22 mouse cellular contexts compared by ENCODE assay signal in the genomic region with DNA sequence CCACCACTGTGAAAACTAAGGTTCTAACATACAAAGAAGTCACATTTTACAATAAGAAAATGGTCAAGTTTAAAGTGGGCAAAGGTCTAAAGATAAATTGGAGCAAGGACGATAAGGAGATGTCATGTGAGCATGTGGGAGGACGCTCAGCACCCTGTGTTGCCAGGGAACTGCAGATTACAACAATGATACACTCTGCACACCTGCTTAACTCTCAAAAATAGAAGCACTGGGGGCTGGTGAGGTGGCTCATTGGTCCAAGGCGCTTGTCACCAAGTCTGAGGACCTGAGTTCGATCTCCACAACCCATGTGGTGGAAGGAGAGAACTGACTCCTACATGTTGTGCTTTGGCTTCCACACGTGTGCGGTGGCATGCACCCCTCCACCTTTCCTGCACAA. TPM values are rescaled to one million over a fixed set of nuclear protein-coding genes. Genes with fewer than 3 reads are reported as not detected.
A peak's percentile ranks its signal among the peaks of the same experiment; 100 is the strongest.
DNase-seq lines count a peak whose midpoint lies in the region; ATAC-seq and TF ChIP-seq lines count a peak whose summit lies in the region.
"Had no signal": no experiment of that assay in that cellular context is flagged by ENCODE, and none has a peak within 500 bp of the region (broad histone marks: within the 10 kb centered on the region; RNA-seq: fewer than 3 reads in every experiment).

No protein-coding gene starts in this region.

- ATAC-seq in heart, embryonic 11.5 days (replicated peaks; ENCODE audit: insufficient number of reproducible peaks, low FRiP score, low TSS enrichment): no peak
- ATAC-seq in intestine, embryonic 15.5 days: peak; percentile 89
- peak; percentile 84 for ATAC-seq in intestine, postnatal 0 days
- ATAC-seq in forebrain, embryonic 15.5 days (replicated peaks): no peak
- ATAC-seq: forebrain, embryonic 13.5 days; forebrain, embryonic 16.5 days had no signal

- H3K36me3 ChIP-seq in heart, embryonic 10.5 days: no peaks in the 10 kb centered on the region
- H3K36me3 ChIP-seq in heart, embryonic 11.5 days (ENCODE audit: control insufficient read depth, insufficient read depth, low read length): no peaks in the 10 kb centered on the region
- no peaks in the 10 kb centered on the region for H3K36me3 ChIP-seq in intestine, embryonic 15.5 days
- H3K36me3 ChIP-seq in intestine, postnatal 0 days (ENCODE audit: control insufficient read depth, insufficient read depth): no peaks in the 10 kb centered on the region
- H3K36me3 ChIP-seq in forebrain, embryonic 15.5 days: no peaks in the 10 kb centered on the region
- H3K36me3 ChIP-seq: embryonic facial prominence, embryonic 10.5 days; embryonic facial prominence, embryonic 12.5 days had no signal

- no peak overlapping the region for H3K27ac ChIP-seq in heart, embryonic 10.5 days
- no peak overlapping the region for H3K27ac ChIP-seq in heart, embryonic 11.5 days (ENCODE audit: low read depth, low read length)
- no peak overlapping the region for H3K27ac ChIP-seq in intestine, embryonic 15.5 days
- H3K27ac ChIP-seq in intestine, postnatal 0 days (ENCODE audit: low read depth, low read length): no peak overlapping the region; the same call in 1 of the 2 replicates
- no peak overlapping the region for H3K27ac ChIP-seq in forebrain, embryonic 15.5 days (replicated peaks)
- H3K27ac ChIP-seq: embryonic facial prominence, embryonic 10.5 days; embryonic facial prominence, embryonic 12.5 days; forebrain, embryonic 13.5 days had no signal

- H3K9me3 ChIP-seq in heart, embryonic 10.5 days: no peaks in the 10 kb centered on the region
- no peaks in the 10 kb centered on the region for H3K9me3 ChIP-seq in heart, embryonic 11.5 days (replicated peaks; ENCODE audit: control insufficient read depth, low read length)
- no peaks in the 10 kb centered on the region for H3K9me3 ChIP-seq in intestine, embryonic 15.5 days
- no peaks in the 10 kb centered on the region for H3K9me3 ChIP-seq in intestine, postnatal 0 days (ENCODE audit: control insufficient read depth)
- no peaks in the 10 kb centered on the region for H3K9me3 ChIP-seq in forebrain, embryonic 15.5 days
- H3K9me3 ChIP-seq: embryonic facial prominence, embryonic 10.5 days; embryonic facial prominence, embryonic 12.5 days; forebrain, embryonic 13.5 days had no signal

- no peaks in the 10 kb centered on the region for H3K27me3 ChIP-seq in heart, embryonic 10.5 days (ENCODE audit: insufficient read depth, poor library complexity, severe bottlenecking)
- H3K27me3 ChIP-seq in heart, embryonic 11.5 days (ENCODE audit: control insufficient read depth, insufficient read depth, low read length): 0 out of 2 replicates have a peak, but pooled peaks cover 2% of the 10 kb centered on the region
- no peaks in the 10 kb centered on the region for H3K27me3 ChIP-seq in intestine, embryonic 15.5 days (replicated peaks)
- no peaks in the 10 kb centered on the region for H3K27me3 ChIP-seq in intestine, postnatal 0 days (replicated peaks; ENCODE audit: control insufficient read depth, insufficient read depth, low read length)
- H3K27me3 ChIP-seq in forebrain, embryonic 15.5 days: no peaks in the 10 kb centered on the region
- H3K27me3 ChIP-seq: embryonic facial prominence, embryonic 12.5 days; forebrain, embryonic 13.5 days had no signal

- no peak overlapping the region for H3K9ac ChIP-seq in heart, embryonic 11.5 days (ENCODE audit: low read depth, low read length)
- H3K9ac ChIP-seq in intestine, embryonic 15.5 days: no peak overlapping the region
- no peak overlapping the region for H3K9ac ChIP-seq in intestine, postnatal 0 days (ENCODE audit: low read depth, low read length)
- no peak overlapping the region for H3K9ac ChIP-seq in forebrain, embryonic 15.5 days (replicated peaks)
- H3K9ac ChIP-seq: embryonic facial prominence, embryonic 12.5 days; forebrain, embryonic 13.5 days had no signal

- no peak for TF ChIP-seq CTCF in intestine, postnatal 0 days (IDR thresholded peaks at IDR 0.05; ENCODE audit: low read depth)

- no peaks in the 10 kb centered on the region for H3K4me1 ChIP-seq in heart, embryonic 10.5 days
- no peaks in the 10 kb centered on the region for H3K4me1 ChIP-seq in heart, embryonic 11.5 days (ENCODE audit: control insufficient read depth, insufficient read depth, low read length)
- H3K4me1 ChIP-seq in intestine, embryonic 15.5 days (replicated peaks): no peaks in the 10 kb centered on the region
- H3K4me1 ChIP-seq in intestine, postnatal 0 days (replicated peaks; ENCODE audit: control insufficient read depth, insufficient read depth, low read length): 0 out of 2 replicates have a peak, but pooled peaks cover 5% of the 10 kb centered on the region
- H3K4me1 ChIP-seq in forebrain, embryonic 15.5 days: no peaks in the 10 kb centered on the region
- H3K4me1 ChIP-seq: embryonic facial prominence, embryonic 10.5 days; embryonic facial prominence, embryonic 12.5 days; forebrain, embryonic 13.5 days had no signal

- 76% methylated on average over 6 of the region's 6 CpGs for WGBS in heart, embryonic 10.5 days
- WGBS in heart, embryonic 11.5 days (ENCODE audit: insufficient replicate concordance): 71% methylated on average over 6 of the region's 6 CpGs
- 67% methylated on average over 6 of the region's 6 CpGs for WGBS in intestine, embryonic 15.5 days
- WGBS in intestine, postnatal 0 days: 36% methylated on average over 6 of the region's 6 CpGs
- 93% methylated on average over 6 of the region's 6 CpGs for WGBS in forebrain, embryonic 15.5 days

- no peak overlapping the region for H3K4me2 ChIP-seq in heart, embryonic 11.5 days
- no peak overlapping the region for H3K4me2 ChIP-seq in intestine, embryonic 15.5 days (replicated peaks)
- no peak overlapping the region for H3K4me2 ChIP-seq in intestine, postnatal 0 days (replicated peaks; ENCODE audit: low read depth)
- no peak overlapping the region for H3K4me2 ChIP-seq in forebrain, embryonic 15.5 days (replicated peaks)
- H3K4me2 ChIP-seq: embryonic facial prominence, embryonic 12.5 days; forebrain, embryonic 13.5 days had no signal

- no peak overlapping the region for H3K4me3 ChIP-seq in heart, embryonic 10.5 days
- no peak overlapping the region for H3K4me3 ChIP-seq in heart, embryonic 11.5 days (ENCODE audit: low read depth, low read length)
- no peak overlapping the region for H3K4me3 ChIP-seq in intestine, embryonic 15.5 days (replicated peaks)
- no peak overlapping the region for H3K4me3 ChIP-seq in intestine, postnatal 0 days (ENCODE audit: low read depth, low read length)
- no peak overlapping the region for H3K4me3 ChIP-seq in forebrain, embryonic 15.5 days
- H3K4me3 ChIP-seq: embryonic facial prominence, embryonic 10.5 days; embryonic facial prominence, embryonic 12.5 days; forebrain, embryonic 13.5 days had no signal

- peak; percentile 61 for DNase-seq in heart, embryonic 10.5 days (ENCODE audit: low spot score)
- DNase-seq in adrenal gland, postnatal 25 days: no peak
- no peak for DNase-seq in urinary bladder, postnatal 4 days (ENCODE audit: low spot score in 2 of 2)
- DNase-seq: adrenal gland, adult 2 months; adrenal gland, postnatal 10 days; adrenal gland, postnatal 36 days; cerebellum, adult 11-12 months; cerebellum, adult 2 months; cerebellum, adult 9-10 months; cerebellum, postnatal 10 days; cerebellum, postnatal 25 days had no signal

RNA-seq across cellular contexts. Expression of a gene that starts 10.1 kb away (rescaled TPM):
- polyA plus RNA-seq in heart, embryonic 10.5 days (2016; fragmentation: Nextera tagmentation; extraction: Ambion mirVana): not detected in 2 replicates
- polyA plus RNA-seq in heart, embryonic 11.5 days (2014; fragmentation: Nextera tagmentation; extraction: Ambion mirVana): 0.14 and 0.16 TPM in 2 replicates
- polyA plus RNA-seq in intestine, embryonic 15.5 days (2015; fragmentation: Nextera tagmentation; extraction: Ambion mirVana): 0.33 and 0.44 TPM in 2 replicates
- 1.1 and 1.2 TPM in 2 replicates for polyA plus RNA-seq in intestine, postnatal 0 days (2015; fragmentation: Nextera tagmentation; extraction: Ambion mirVana)
- not detected in 2 replicates for total RNA-seq in adrenal gland, postnatal 25 days (2021)
- polyA plus RNA-seq in forebrain, embryonic 15.5 days (2015; fragmentation: Nextera tagmentation; extraction: Ambion mirVana): 0.36 and 0.43 TPM in 2 replicates
- total RNA-seq: adrenal gland, postnatal 36 days; ES-E14; MEL had no signal
- polyA plus RNA-seq: C2C12; embryonic facial prominence, embryonic 10.5 days had no signal

RNA-seq across cellular contexts. Expression of a gene that starts 35.8 kb away (rescaled TPM):
- polyA plus RNA-seq in heart, embryonic 10.5 days (2016; fragmentation: Nextera tagmentation; extraction: Ambion mirVana): 0.90 and 0.93 TPM in 2 replicates
- 1.5 TPM in 2 replicates for polyA plus RNA-seq in heart, embryonic 11.5 days (2014; fragmentation: Nextera tagmentation; extraction: Ambion mirVana)
- polyA plus RNA-seq in intestine, embryonic 15.5 days (2015; fragmentation: Nextera tagmentation; extraction: Ambion mirVana): 1.8 and 2.2 TPM in 2 replicates
- polyA plus RNA-seq in intestine, postnatal 0 days (2015; fragmentation: Nextera tagmentation; extraction: Ambion mirVana): 2.8 and 3.3 TPM in 2 replicates
- total RNA-seq in adrenal gland, postnatal 25 days (2021): 1.1 and 1.8 TPM in 2 replicates
- polyA plus RNA-seq in forebrain, embryonic 15.5 days (2015; fragmentation: Nextera tagmentation; extraction: Ambion mirVana): 0.20 TPM in 1 of 2 replicates, not detected in the other
- polyA plus RNA-seq: forebrain, embryonic 16.5 days had no signal

RNA-seq across cellular contexts. Expression of a gene that starts 35.8 kb away (rescaled TPM):
- polyA plus RNA-seq in heart, embryonic 10.5 days (2016; fragmentation: Nextera tagmentation; extraction: Ambion mirVana): 293 and 360 TPM in 2 replicates
- polyA plus RNA-seq in heart, embryonic 11.5 days (2014; fragmentation: Nextera tagmentation; extraction: Ambion mirVana): 316 and 392 TPM in 2 replicates
- polyA plus RNA-seq in intestine, embryonic 15.5 days (2015; fragmentation: Nextera tagmentation; extraction: Ambion mirVana): 247 and 277 TPM in 2 replicates
- polyA plus RNA-seq in intestine, postnatal 0 days (2015; fragmentation: Nextera tagmentation; extraction: Ambion mirVana): 177 and 184 TPM in 2 replicates
- 592 and 680 TPM in 2 replicates for total RNA-seq in adrenal gland, postnatal 25 days (2021)
- 51.5 and 56.2 TPM in 2 replicates for polyA plus RNA-seq in forebrain, embryonic 15.5 days (2015; fragmentation: Nextera tagmentation; extraction: Ambion mirVana)

RNA-seq across cellular contexts. Expression of a gene that starts 40.9 kb away (rescaled TPM):
- 65.2 and 77.8 TPM in 2 replicates for polyA plus RNA-seq in heart, embryonic 10.5 days (2016; fragmentation: Nextera tagmentation; extraction: Ambion mirVana)
- polyA plus RNA-seq in heart, embryonic 11.5 days (2014; fragmentation: Nextera tagmentation; extraction: Ambion mirVana): 56.4 and 58.5 TPM in 2 replicates
- polyA plus RNA-seq in intestine, embryonic 15.5 days (2015; fragmentation: Nextera tagmentation; extraction: Ambion mirVana): 63.6 and 65.1 TPM in 2 replicates
- polyA plus RNA-seq in intestine, postnatal 0 days (2015; fragmentation: Nextera tagmentation; extraction: Ambion mirVana): 41.0 and 43.6 TPM in 2 replicates
- total RNA-seq in adrenal gland, postnatal 25 days (2021): 30.9 and 35.0 TPM in 2 replicates
- polyA plus RNA-seq in forebrain, embryonic 15.5 days (2015; fragmentation: Nextera tagmentation; extraction: Ambion mirVana): 84.6 and 86.7 TPM in 2 replicates

Comparison
In these comparisons a context has a peak if more than half of its experiments do, and no peak if none do; other contexts are left out.
1. ATAC-seq: peak in intestine, embryonic 15.5 days (single experiment) and intestine, postnatal 0 days (single experiment); none in heart, embryonic 11.5 days (single experiment) and forebrain, embryonic 15.5 days (single experiment).